Mouse (Mus musculus): ENCODE results near the gene Trmo. TPM values are rescaled to one million over a fixed set of nuclear protein-coding genes. Genes with fewer than 3 reads are reported as not detected.

Trmo gene
- polyA plus RNA-seq, 1 experiment from 2014 or later, result 10.0 TPM

DNA sequence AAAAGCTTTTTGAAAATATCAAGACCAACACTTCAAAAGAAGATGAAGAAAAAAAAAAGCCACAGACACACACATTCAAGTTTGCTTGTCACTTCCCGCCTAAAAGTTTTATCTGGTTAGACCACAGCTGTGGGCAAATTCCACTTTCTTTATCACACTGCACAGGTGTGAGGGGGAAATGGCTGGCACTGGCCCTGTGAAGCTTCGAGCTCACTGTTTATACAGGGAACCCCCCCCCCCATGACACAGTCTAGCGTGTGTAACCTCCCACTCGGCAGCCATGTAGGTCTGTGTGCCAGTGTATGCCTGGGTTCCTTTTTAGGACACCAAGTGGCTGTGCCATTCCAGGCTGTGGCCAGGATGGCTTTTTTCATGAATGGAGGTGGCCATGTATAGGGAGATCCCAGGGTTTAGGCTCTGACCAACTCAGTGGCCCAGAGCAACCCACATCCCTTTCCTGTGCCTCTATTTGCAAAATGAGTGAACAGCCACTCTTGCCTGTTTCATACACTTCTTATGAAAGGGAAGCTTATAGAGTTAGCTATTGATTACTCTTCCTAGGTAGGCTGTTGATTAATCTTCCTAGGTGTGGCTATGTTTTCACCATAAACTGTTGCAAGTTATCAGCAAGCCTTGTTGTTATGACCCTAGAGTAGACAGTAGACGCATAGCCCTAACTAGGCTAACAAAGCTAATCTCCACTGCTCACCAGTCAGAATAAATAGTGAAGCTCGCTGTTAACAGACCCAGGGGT, 15.0 kb upstream of the Trmo start:
- H3K9ac ChIP-seq, result no peak overlapping the region
- no peak overlapping the region for H3K4me3 ChIP-seq
- no peaks in the 10 kb centered on the region for H3K27me3 ChIP-seq
- H3K36me3 ChIP-seq, result no peaks in the 10 kb centered on the region
- no peak for ATAC-seq (ENCODE audit: low FRiP score)
- H3K27ac ChIP-seq, result no peak overlapping the region
- H3K4me2 ChIP-seq, result no peak overlapping the region
- no peaks in the 10 kb centered on the region for H3K9me3 ChIP-seq
- WGBS, result 85% methylated on average over 6 of the region's 6 CpGs
- no peaks in the 10 kb centered on the region for H3K4me1 ChIP-seq (replicated peaks)

GRCm38 (mm10) chr4:46398839-46399238, 9.6 kb upstream of the Trmo start:
- ATAC-seq (ENCODE audit: low FRiP score), result no peak
- H3K9ac ChIP-seq, result no peak overlapping the region
- H3K4me1 ChIP-seq (replicated peaks), result no peaks in the 10 kb centered on the region
- no peak overlapping the region for H3K4me3 ChIP-seq
- no peaks in the 10 kb centered on the region for H3K9me3 ChIP-seq
- 85% methylated on average over 4 of the region's 4 CpGs for WGBS
- no peak overlapping the region for H3K27ac ChIP-seq
- H3K36me3 ChIP-seq, result no peaks in the 10 kb centered on the region
- no peak overlapping the region for H3K4me2 ChIP-seq
- peaks cover 12% of the 10 kb centered on the region; the same call in 1 of the 2 replicates for H3K27me3 ChIP-seq

DNA sequence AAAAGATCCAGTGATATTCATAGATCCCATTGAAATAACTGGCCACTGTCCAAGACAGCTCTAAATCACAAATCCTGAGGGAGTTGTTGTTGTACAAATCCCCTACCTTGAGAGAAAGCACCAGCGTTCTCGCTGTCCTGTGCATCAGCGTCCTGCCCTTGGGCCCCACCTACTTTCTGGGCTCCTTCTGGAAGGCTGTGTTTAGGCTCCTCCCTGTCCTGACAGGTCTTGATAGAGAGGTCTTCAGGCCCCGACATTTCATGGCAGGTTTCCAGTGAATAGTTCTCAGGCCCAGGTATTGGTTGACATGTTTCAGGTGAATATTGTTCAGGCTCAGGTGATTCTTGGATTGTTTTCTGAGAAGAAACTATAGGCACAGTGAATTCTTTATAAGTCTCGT, 6.5 kb upstream of the Trmo start:
- Histone ChIP-seq H3K27ac (no peak overlapping the region), H3K4me1 (replicated peaks) (no peaks in the 10 kb centered on the region), H3K9me3 (no peaks in the 10 kb centered on the region), H3K4me3 (no peak overlapping the region), H3K36me3 (no peaks in the 10 kb centered on the region), H3K27me3 (peaks cover 12% of the 10 kb centered on the region; the same call in 1 of the 2 replicates), H3K9ac (no peak overlapping the region), H3K4me2 (no peak overlapping the region)
- WGBS, result 41% methylated on average over 5 of the region's 5 CpGs
- ATAC-seq (ENCODE audit: low FRiP score), result no peak

DNA sequence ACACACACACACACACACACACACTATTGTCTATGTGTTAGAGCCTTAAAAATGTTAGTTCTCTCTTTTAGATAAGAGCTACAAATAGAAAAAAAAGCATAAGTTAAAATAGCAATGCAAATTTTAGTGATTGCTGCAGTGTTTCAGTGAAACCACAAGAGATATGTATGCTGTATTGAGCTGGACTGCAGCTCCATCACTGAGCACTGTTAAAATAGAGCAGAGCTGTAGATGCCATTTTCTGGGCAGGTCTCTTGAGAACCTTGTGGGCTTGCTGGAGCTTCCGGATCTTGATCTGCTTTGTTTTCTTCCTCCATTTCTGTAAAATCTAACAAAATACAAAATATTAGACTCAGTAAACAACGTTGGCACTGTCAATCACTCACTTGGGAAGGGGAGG, 5.2 kb upstream of the Trmo start:
- H3K4me1 ChIP-seq (replicated peaks), result peaks cover 6% of the 10 kb centered on the region
- ATAC-seq (ENCODE audit: low FRiP score), result no peak
- no peak overlapping the region for H3K4me2 ChIP-seq
- no peak overlapping the region for H3K4me3 ChIP-seq
- H3K9ac ChIP-seq, result no peak overlapping the region
- no peaks in the 10 kb centered on the region for H3K9me3 ChIP-seq
- H3K36me3 ChIP-seq, result no peaks in the 10 kb centered on the region
- peaks cover 12% of the 10 kb centered on the region; the same call in 1 of the 2 replicates for H3K27me3 ChIP-seq
- WGBS, result 78% methylated on average over 2 of the region's 2 CpGs
- H3K27ac ChIP-seq, result no peak overlapping the region

- H3K27me3 ChIP-seq, result no peaks in the 10 kb centered on the region
- H3K36me3 ChIP-seq, result peaks cover 8% of the 10 kb centered on the region
- no peaks in the 10 kb centered on the region for H3K9me3 ChIP-seq
- H3K4me1 ChIP-seq (replicated peaks), result peaks cover 6% of the 10 kb centered on the region
- H3K4me3 ChIP-seq, result peak overlapping the region; percentile 63
- ATAC-seq (ENCODE audit: low FRiP score), result no peak
- 25% methylated on average over 9 of the region's 9 CpGs for WGBS
- no peak overlapping the region for H3K9ac ChIP-seq
- H3K27ac ChIP-seq, result no peak overlapping the region
- H3K4me2 ChIP-seq, result peak overlapping the region; percentile 59
These were observed 1.2 kb upstream of the Trmo start for GRCm38 (mm10) chr4:46390390-46390970.

- Histone ChIP-seq H3K4me3 (peak overlapping the region; percentile 63), H3K9me3 (no peaks in the 10 kb centered on the region), H3K4me1 (replicated peaks) (peaks cover 6% of the 10 kb centered on the region), H3K27ac (peak overlapping the region; percentile 93), H3K27me3 (no peaks in the 10 kb centered on the region), H3K4me2 (peak overlapping the region; percentile 59), H3K36me3 (peaks cover 15% of the 10 kb centered on the region), H3K9ac (peak overlapping the region; percentile 85)
- ATAC-seq (ENCODE audit: low FRiP score), result no peak; the same call in 1 of the 2 replicates
- 3% methylated on average over 24 of the region's 24 CpGs for WGBS
These were observed 540 bp upstream of the Trmo start for GRCm38 (mm10) chr4:46389612-46390341.

- Histone ChIP-seq H3K4me3 (peak overlapping the region; percentile 63), H3K9me3 (no peaks in the 10 kb centered on the region), H3K4me2 (peak overlapping the region; percentile 59), H3K27ac (peak overlapping the region; percentile 93), H3K4me1 (replicated peaks) (peaks cover 6% of the 10 kb centered on the region), H3K9ac (peak overlapping the region; percentile 85), H3K27me3 (no peaks in the 10 kb centered on the region), H3K36me3 (peaks cover 22% of the 10 kb centered on the region)
- WGBS, result 51% methylated on average over 5 of the region's 5 CpGs
- ATAC-seq (ENCODE audit: low FRiP score), result no peak
These were observed 681 bp downstream of the Trmo start for GRCm38 (mm10) chr4:46388556-46388955.

DNA sequence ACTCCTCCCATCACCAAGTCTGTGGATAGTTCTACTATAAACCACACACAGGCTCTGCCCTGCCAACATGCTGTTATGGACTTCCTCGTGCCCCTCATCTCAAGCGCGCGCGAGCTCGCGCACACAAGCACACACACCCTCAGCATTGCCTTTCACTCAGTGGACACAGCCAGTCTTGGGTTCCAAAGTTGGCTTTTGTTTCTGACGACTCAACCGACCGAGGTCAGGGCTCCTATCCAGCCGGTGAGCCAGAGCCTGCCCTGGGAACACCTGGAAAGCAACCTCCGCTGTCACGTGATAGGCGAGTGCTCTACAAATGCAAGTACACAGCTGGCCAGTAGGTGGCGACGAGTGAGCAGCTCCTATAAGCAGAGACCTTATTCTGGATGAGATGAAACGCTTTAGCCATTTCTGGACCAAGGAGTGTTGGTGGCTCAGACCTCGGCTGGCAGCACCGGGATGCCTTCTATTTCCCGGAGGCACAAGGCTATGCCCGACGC, 14.3 kb downstream of the Trmo start:
- peaks cover 32% of the 10 kb centered on the region for H3K36me3 ChIP-seq
- peak overlapping the region; percentile 30 for H3K4me3 ChIP-seq
- peak overlapping the region; percentile 49 for H3K4me2 ChIP-seq
- 24% methylated on average over 22 of the region's 22 CpGs for WGBS
- H3K27me3 ChIP-seq, result peaks cover 19% of the 10 kb centered on the region
- no peak overlapping the region for H3K27ac ChIP-seq
- 0 out of 2 replicates have a peak, but pooled peaks cover 3% of the 10 kb centered on the region for H3K4me1 ChIP-seq (replicated peaks)
- no peaks in the 10 kb centered on the region for H3K9me3 ChIP-seq
- peak; percentile 78 for ATAC-seq (ENCODE audit: low FRiP score)
- no peak overlapping the region for H3K9ac ChIP-seq

DNA sequence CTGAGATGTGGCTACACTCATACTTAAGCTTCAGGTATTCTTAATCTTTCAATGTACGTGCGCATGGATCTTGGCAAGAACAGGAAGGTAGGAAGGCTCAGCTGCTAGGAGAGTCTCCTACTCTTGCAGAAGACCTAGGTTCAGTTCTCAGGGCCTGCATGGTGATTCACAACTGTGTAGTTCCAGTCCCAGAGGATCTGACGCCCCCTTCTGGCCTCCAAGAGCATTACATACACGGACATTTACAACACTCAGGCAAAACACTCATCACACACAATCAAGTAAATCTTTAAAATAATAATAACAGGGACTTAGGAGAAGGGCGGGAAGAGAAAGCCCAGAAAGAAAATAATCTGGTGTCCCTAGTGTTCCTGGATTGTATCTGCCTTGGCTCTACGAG, 14.8 kb downstream of the Trmo start:
- Histone ChIP-seq H3K9ac (no peak overlapping the region), H3K36me3 (peaks cover 27% of the 10 kb centered on the region), H3K9me3 (no peaks in the 10 kb centered on the region), H3K4me1 (replicated peaks) (0 out of 2 replicates have a peak, but pooled peaks cover 3% of the 10 kb centered on the region), H3K4me3 (peak overlapping the region; percentile 30; the same call in 1 of the 2 replicates), H3K27ac (no peak overlapping the region), H3K27me3 (peaks cover 23% of the 10 kb centered on the region), H3K4me2 (peak overlapping the region; percentile 49)
- WGBS, result 55% methylated on average over 6 of the region's 6 CpGs
- no peak for ATAC-seq (ENCODE audit: low FRiP score)

- Histone ChIP-seq H3K27me3 (peaks cover 47% of the 10 kb centered on the region), H3K9ac (0 out of 2 replicates have a peak overlapping the region, but pooled peaks have one; percentile 36), H3K4me2 (peak overlapping the region; percentile 35), H3K9me3 (no peaks in the 10 kb centered on the region), H3K4me1 (replicated peaks) (peaks cover 10% of the 10 kb centered on the region; the same call in 1 of the 2 replicates), H3K27ac (no peak overlapping the region), H3K36me3 (no peaks in the 10 kb centered on the region), H3K4me3 (peak overlapping the region; percentile 8; the same call in 1 of the 2 replicates)
- peak; percentile 60 for ATAC-seq (ENCODE audit: low FRiP score)
- WGBS, result 4% methylated on average over 19 of the region's 19 CpGs
These were observed 18.2 kb downstream of the Trmo start for GRCm38 (mm10) chr4:46371030-46371429.

DNA sequence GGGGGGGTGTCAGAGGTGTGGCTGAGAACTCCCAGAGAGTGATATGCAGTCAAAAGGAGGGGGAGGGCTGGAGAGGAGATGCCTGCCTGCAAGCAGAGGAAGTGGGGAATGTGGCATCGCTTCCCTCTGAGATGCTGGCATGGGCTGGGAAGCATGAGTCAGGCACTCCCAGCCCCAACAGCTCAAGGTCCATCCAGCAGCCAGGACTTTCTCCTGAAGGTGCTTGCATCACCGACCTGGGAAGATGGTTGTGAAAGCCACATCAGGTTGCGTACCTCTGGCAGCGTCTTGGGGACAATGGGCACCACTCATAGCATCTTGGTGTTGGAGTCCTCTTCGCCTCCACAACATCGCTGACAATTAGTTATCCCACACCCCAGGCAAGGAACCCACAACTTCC, 18.8 kb downstream of the Trmo start:
- peaks cover 53% of the 10 kb centered on the region for H3K27me3 ChIP-seq
- H3K4me2 ChIP-seq, result no peak overlapping the region
- no peak overlapping the region for H3K27ac ChIP-seq
- ATAC-seq (ENCODE audit: low FRiP score), result no peak
- WGBS, result 54% methylated on average over 6 of the region's 6 CpGs
- H3K36me3 ChIP-seq, result no peaks in the 10 kb centered on the region
- H3K4me1 ChIP-seq (replicated peaks), result peaks cover 10% of the 10 kb centered on the region; the same call in 1 of the 2 replicates
- no peaks in the 10 kb centered on the region for H3K9me3 ChIP-seq
- H3K9ac ChIP-seq, result no peak overlapping the region
- H3K4me3 ChIP-seq, result no peak overlapping the region

GRCm38 (mm10) chr4:46369070-46369469, 20.2 kb downstream of the Trmo start:
- no peak for ATAC-seq (ENCODE audit: low FRiP score)

More at GRCm38 (mm10) chr4:46369070-46369469, 20.2 kb downstream of the Trmo start:
- Histone ChIP-seq H3K36me3 (no peaks in the 10 kb centered on the region), H3K9me3 (no peaks in the 10 kb centered on the region), H3K4me2 (no peak overlapping the region), H3K27me3 (peaks cover 55% of the 10 kb centered on the region), H3K4me3 (no peak overlapping the region), H3K4me1 (replicated peaks) (peaks cover 10% of the 10 kb centered on the region; the same call in 1 of the 2 replicates), H3K27ac (no peak overlapping the region), H3K9ac (no peak overlapping the region)
- WGBS, result 67% methylated on average over 4 of the region's 4 CpGs
